Mouse (Mus musculus) urinary bladder, postnatal 14 days (tissue): ENCODE results near the gene Plekha7.
A peak's percentile ranks its signal among the peaks of the same experiment; 100 is the strongest.

ENCODE experiments used
- DNase-seq: peaks from one replicate; pipeline ENCODE4 v3.0.0; 2021; ENCODE audit warnings: low spot score

Gene Plekha7

DNA sequence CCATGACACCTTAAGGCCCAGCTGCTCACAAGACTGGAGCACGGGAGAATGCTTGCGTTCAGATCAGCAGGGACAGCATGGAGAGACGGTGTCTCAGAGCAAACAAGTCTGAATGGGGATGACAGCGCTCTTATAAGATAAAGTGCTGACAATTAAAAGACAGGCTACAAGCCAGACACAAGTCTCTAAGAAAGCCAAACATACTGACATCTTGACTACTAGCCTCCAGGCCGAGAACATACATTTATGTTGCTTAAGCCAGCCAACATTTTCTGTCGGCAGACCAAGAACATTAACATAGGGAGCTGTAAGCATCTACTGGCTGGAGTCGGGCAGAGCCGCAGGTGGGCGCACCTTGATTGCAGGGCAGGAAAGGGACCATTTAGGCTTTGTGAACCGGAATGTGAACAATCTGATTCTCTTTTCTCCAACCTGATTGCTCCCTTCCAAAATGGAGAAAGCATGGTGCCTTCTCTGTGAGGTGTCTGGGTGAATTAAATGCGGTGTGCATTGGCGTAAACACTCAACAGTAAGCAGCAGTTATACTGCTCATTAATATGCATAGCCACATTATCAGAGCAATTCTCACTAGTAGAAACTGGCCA lies 88.0 kb downstream of the Plekha7 start:
- no peak for DNase-seq

- DNase-seq = no peak
These were observed 90.4 kb downstream of the Plekha7 start for GRCm38 (mm10) chr7:116217747-116218146.

GRCm38 (mm10) chr7:116211904-116212303 lies 96.3 kb downstream of the Plekha7 start:
- no peak for DNase-seq

DNA sequence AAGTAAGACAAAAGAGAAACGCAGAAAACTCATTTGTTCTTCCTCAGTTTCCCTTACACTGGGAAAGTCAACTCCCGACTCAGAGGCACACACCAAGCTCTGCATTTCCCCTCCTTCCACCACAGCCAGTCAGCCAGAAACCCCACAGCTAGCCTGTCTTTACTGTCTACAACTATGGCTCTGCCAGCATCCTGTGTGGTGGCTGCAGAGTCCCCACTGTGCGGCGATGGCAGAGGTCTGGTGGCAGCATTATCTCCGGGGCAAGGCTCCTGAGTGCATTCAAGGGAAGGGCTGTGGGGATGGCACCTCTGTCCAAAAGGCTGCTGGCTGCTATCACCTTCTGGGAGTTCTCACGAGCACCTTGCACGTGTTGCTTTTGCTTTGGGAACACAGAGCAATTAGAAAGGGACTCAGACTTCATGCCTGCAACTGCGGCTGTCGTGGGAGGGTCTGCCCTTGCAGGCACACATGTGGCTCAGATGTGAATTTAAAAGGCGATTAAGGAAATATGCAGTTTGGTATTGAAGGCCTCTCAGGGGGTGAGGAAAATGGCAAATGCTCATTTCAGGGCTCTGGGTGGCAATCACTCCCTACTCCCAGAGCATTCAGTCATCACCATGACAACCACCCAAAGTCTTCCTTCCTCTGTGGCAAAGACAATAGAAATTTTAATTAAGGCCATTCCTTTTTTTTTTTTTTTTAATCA lies 98.1 kb downstream of the Plekha7 start:
- no peak for DNase-seq

DNA sequence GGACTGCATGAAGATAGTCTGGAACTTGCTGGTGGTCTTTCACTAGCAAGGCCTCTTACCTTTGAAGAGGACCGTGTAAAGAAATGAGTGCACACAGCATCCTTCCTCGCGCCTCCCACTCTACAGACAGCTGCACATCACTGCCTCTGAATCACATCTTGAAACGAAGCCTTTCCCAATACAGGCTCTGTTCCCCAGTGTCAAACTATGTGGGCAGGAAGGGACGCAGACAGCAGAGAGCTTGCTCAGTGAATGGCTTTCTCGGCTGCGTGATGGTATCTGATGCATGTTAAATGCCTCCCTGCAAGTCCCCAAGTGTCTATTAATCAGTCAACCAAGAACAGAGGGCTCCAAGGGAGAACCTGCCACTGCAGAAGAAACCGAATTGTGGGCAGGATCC lies 99.3 kb downstream of the Plekha7 start:
- no peak for DNase-seq

- DNase-seq = no peak
These were observed 101.2 kb downstream of the Plekha7 start for GRCm38 (mm10) chr7:116206806-116207571.

DNA sequence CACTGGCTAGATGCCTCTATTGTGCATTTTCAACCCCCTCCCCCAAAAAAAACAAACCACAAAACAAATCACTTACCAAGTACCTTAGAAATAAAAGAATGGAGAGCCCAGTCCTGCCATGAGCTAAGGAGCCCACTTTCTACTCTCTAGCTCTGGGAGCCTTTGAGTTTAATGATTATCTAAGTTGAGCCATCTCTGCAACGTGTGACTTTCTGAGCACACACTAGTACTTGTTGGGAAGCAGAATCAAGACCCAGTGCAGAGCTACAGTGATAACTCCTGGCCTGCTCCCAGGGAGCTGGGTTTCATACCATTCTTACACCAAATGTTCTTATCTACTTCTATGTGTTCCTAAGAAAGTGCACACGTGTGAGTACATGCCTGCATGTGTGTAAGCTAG lies 102.7 kb downstream of the Plekha7 start:
- DNase-seq = no peak

- no peak for DNase-seq
These were observed 106.0 kb downstream of the Plekha7 start for GRCm38 (mm10) chr7:116202033-116202681.

- peak; percentile 42 for DNase-seq
These were observed 107.2 kb downstream of the Plekha7 start for GRCm38 (mm10) chr7:116200951-116201351.

- DNase-seq = no peak
These were observed 107.6 kb downstream of the Plekha7 start for GRCm38 (mm10) chr7:116200544-116200943.

- no peak for DNase-seq
These were observed 109.3 kb downstream of the Plekha7 start for GRCm38 (mm10) chr7:116198902-116199301.

- DNase-seq = peak; percentile 65
These were observed 109.8 kb downstream of the Plekha7 start for GRCm38 (mm10) chr7:116198407-116198806.

DNA sequence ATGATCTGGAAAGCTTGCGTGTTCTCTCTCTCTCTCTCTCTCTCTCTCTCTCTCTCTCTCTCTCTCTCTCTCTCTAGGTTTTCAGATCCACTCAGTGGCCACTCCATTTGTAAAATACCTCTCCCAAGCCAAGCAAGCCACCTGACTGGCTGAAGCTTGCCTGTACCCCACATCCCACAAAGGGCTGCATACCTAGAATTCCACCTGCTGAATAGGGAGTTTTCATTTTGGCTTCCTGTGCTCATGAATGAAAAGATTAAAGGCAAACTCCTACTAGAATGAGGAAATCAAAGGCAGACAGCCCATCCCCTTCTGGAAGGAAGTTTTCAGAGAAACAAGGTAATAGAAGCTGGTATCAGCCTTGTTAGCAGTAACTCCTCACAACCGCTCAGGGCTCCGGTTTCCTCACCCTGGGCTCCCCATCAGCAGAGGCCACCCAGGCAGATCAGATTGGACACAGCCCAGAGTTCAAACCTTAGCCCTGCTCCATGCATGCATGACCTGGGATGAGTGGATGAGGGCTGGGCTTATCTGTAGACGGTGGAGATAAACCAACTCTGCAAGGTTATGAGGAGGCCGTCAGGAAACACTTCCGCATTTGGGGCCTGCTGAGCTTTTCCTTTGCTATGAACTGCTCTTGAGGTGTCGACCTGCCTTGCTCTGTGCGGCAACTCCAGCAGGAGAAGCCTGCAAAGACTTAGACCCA lies 111.0 kb downstream of the Plekha7 start:
- no peak for DNase-seq

DNA sequence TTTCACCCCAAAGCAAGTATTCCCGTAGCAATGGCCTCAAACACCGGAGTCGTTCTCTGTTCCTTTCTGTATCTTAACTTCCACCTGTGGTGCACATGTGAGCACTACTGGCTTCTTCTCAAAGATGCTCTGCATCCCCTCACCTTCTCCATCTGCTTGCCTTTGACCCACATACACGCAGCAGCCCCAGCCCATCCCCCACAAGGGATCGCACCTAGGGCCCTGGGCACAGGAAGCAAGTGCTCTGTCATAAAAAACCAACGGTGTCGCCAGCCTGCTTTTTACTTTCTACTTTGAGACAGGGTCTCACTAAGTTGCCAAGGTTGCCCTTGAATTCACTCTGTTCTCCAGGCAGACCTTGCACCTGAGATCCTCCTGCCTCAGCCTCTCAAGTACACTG lies 113.2 kb downstream of the Plekha7 start:
- no peak for DNase-seq

- DNase-seq = peak; percentile 72
These were observed 115.2 kb downstream of the Plekha7 start for GRCm38 (mm10) chr7:116192966-116193365.

DNA sequence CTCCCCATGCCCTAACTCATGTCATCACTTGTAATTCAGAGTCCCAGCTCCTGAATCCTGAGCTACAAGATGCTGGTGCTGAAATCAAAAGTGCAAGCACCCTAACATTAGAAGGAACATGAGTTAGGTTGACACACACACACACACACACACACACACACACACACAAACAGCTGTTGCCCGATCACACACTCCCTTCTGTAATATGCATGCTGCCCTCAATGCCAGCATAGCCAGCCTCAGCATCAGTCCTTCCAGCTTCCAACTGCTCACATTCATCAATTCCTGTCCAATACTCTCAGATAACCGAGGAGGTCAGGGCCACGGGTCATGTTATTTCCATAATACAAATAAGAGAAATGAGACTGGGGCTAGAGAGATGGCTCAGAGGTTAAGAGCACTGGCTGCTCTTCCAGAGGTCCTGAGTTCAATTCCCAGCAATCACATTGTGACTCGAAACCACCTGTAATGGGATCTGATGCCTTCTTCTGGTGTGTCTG lies 116.0 kb downstream of the Plekha7 start:
- no peak for DNase-seq

DNA sequence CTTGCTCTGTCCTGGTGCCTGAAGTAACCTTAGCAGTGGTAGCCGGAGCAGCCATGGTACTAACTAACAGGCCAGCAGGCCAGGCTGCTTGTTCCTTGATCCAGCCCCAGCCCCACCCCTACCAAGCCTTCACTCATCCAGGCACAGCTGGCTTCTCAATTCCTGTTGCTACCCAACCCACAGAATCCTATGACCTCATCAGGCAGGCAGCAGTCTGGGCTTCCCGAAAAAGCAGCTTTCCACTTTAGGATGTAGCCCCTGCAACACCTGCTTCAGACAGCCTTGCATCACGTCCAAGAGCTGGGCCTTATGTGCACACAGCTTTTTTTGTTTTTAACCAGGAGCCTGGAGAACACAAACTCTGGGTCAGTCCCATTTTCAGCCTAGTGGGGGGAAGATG lies 117.0 kb downstream of the Plekha7 start:
- DNase-seq = no peak

DNA sequence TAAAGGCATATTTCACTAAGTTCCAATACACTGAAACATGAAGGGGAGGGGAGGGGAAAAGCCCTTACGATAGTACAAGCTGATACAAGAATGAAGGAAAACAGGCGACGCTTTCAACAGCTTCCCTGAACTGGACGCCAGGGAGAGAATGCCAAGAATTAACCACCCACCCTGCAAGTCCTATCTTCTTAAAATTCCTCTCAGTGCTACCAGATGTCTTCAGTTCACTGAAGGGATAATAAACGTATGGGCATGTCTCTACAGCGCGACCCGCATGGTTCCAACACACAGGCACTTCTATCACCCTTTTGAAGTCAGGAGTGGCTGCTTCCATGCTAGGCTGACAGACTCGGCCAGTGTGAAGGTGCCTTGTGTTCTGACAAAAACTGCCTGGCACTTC lies 118.5 kb downstream of the Plekha7 start:
- no peak for DNase-seq

- DNase-seq = no peak
These were observed 119.8 kb downstream of the Plekha7 start for GRCm38 (mm10) chr7:116188391-116188790.

- no peak for DNase-seq
These were observed 120.7 kb downstream of the Plekha7 start for GRCm38 (mm10) chr7:116187521-116187920.

DNA sequence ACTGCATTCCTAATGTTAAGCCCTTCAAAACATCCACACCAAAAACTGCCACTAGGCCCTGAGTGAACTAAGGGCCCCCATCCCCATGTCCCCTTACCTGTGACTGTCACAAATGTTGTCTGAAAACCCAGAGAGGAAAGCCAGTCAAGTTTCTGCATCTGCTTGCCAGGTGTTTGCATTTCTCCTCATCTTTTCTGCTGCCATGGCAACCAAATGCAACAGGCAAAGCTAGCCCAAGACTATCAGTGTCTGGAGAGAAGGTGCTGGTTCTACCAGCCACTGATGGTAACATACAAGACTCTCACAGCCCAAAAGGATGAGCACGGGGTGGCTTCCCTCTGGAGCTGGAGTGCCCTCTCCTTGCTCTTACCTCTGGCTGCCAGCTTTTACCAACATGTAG lies 121.3 kb downstream of the Plekha7 start:
- no peak for DNase-seq

- DNase-seq = no peak
These were observed 122.0 kb downstream of the Plekha7 start for GRCm38 (mm10) chr7:116186156-116186555.
